Mouse (Mus musculus) stomach, postnatal 0 days (tissue): Measurements from ENCODE around the gene Bcl9l. TPM values are rescaled to one million over a fixed set of nuclear protein-coding genes. Genes with fewer than 3 reads are reported as not detected.

Source experiments
- ATAC-seq: fragments of 200-750 bp; cut with Nextera tagmentation; 2 replicates; pipeline ENCODE4 v1.8.0; 2017; ENCODE audit not compliant: low FRiP score, low TSS enrichment
- DNase-seq: peaks from one replicate; pipeline ENCODE4 v3.0.0-alpha.2; 2016; ENCODE audit warnings: low spot score
- H3K27ac ChIP-seq: fragments of 300-500 bp; sonication (generic); replicated peaks from 2 replicates; pipeline ENCODE4 v1.5.1; 2014; ENCODE audit warnings: mild to moderate bottlenecking, control low read depth
- H3K27me3 ChIP-seq: fragments of 300-500 bp; sonication (generic); 2 replicates; pipeline ENCODE4 v1.6.1; 2014; ENCODE audit warnings: low read length; ENCODE audit not compliant: control insufficient read depth, insufficient read depth
- H3K36me3 ChIP-seq: fragments of 300-500 bp; sonication (generic); 2 replicates; pipeline ENCODE4 v1.6.1; 2014; ENCODE audit warnings: low read length, mixed read lengths; ENCODE audit not compliant: control insufficient read depth, insufficient read depth
- H3K4me1 ChIP-seq: fragments of 300-500 bp; sonication (generic); replicated peaks from 2 replicates; pipeline ENCODE4 v1.6.1; 2014; ENCODE audit warnings: antibody characterized with exemption; ENCODE audit not compliant: control insufficient read depth, insufficient read depth
- H3K4me2 ChIP-seq: fragments of 300-500 bp; sonication (generic); replicated peaks from 2 replicates; pipeline ENCODE4 v1.6.1; 2014; ENCODE audit warnings: low read depth, mild to moderate bottlenecking, control low read depth, moderate library complexity
- H3K4me3 ChIP-seq: fragments of 300-500 bp; sonication (generic); 2 replicates; pipeline ENCODE4 v1.5.1; 2014; ENCODE audit warnings: low read depth, low read length, control low read depth
- H3K9ac ChIP-seq: fragments of 300-500 bp; sonication (generic); 2 replicates; pipeline ENCODE4 v1.6.1; 2014; ENCODE audit warnings: mild to moderate bottlenecking, low read length, control low read depth, mixed read lengths
- H3K9me3 ChIP-seq: fragments of 300-500 bp; sonication (generic); 2 replicates; pipeline ENCODE4 v1.6.1; 2016; ENCODE audit warnings: low read length; ENCODE audit not compliant: control insufficient read depth
- CTCF ChIP-seq: IDR thresholded peaks from 2 replicates; pipeline ENCODE4 v1.5.1; 2016; ENCODE audit warnings: antibody characterized with exemption, low read depth, mild to moderate bottlenecking, moderate library complexity
- EP300 ChIP-seq: optimal IDR thresholded peaks from 2 replicates; pipeline ENCODE3; 2016; ENCODE audit warnings: antibody characterized with exemption
- WGBS: fragments of 180-500 bp; shearing (Covaris S2); extraction: QIAGEN DNeasy Blood & Tissue Kit; methylation state at CpG from one replicate; pipeline ENCODE4 v1.1.7; 2014; 5-methylcytosine and 5-hydroxymethylcytosine counted together
- polyA plus RNA-seq: library from polyadenylated mRNA; unstranded; fragments of >200 nt; fragmentation: Nextera tagmentation; extraction: Ambion mirVana; gene quantifications from 2 replicates; pipeline ENCODE4 v1.2.1, GENCODE M21; 2015

Gene Bcl9l
- polyA plus RNA-seq, 1 experiment from 2014 or later, result 5.2 TPM

- WGBS, result 69% methylated on average over 9 of the region's 9 CpGs
- ATAC-seq (no peak), DNase-seq (no peak)
- Histone ChIP-seq H3K4me1 (peaks cover 25% of the 10 kb centered on the region), H3K27me3 (no peaks in the 10 kb centered on the region), H3K4me3 (no peak overlapping the region), H3K27ac (peak overlapping the region; percentile 45), H3K4me2 (no peak overlapping the region), H3K9ac (no peak overlapping the region), H3K9me3 (no peaks in the 10 kb centered on the region), H3K36me3 (peaks cover 9% of the 10 kb centered on the region)
- TF ChIP-seq CTCF (no peak), EP300 (no peak)
These were observed 29.5 kb downstream of the Bcl9l start for GRCm38 (mm10) chr9:44511935-44512716.

GRCm38 (mm10) chr9:44512717-44513003 lies 30.0 kb downstream of the Bcl9l start:
- no peak for TF ChIP-seq CTCF
- no peak for TF ChIP-seq EP300
- ATAC-seq (no peak), DNase-seq (no peak)
- Histone ChIP-seq H3K27ac (peak overlapping the region; percentile 45), H3K36me3 (peaks cover 5% of the 10 kb centered on the region; the same call in 1 of the 2 replicates), H3K4me2 (no peak overlapping the region), H3K4me1 (peaks cover 25% of the 10 kb centered on the region), H3K9ac (no peak overlapping the region), H3K9me3 (no peaks in the 10 kb centered on the region), H3K27me3 (no peaks in the 10 kb centered on the region), H3K4me3 (no peak overlapping the region)
- 71% methylated on average over 3 of the region's 3 CpGs for WGBS

GRCm38 (mm10) chr9:44513121-44513520 lies 30.5 kb downstream of the Bcl9l start:
- WGBS, result 82% methylated on average over 11 of the region's 11 CpGs
- H3K27ac ChIP-seq, result no peak overlapping the region

DNA sequence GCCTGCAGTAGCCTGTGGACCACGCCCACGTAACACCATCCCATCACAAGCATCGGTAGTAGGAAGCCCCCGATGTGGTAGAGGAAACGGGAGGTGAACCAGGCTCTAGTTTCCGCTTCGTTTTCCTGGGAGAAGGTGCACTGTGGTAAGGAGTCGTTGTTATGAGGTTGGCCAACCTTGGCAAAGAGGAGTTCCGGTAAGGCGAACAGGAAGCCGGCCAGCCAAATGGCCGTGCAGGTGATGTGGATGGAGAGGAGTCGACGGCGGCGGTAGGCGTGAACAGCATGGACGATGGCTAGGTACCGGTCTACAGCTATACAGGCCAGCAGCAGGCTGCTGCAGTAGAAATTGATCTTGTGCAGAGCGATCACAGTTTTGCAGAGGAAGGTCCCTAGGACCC lies 31.0 kb downstream of the Bcl9l start:
- Histone ChIP-seq H3K4me2 (no peak overlapping the region), H3K36me3 (peaks cover 4% of the 10 kb centered on the region; the same call in 1 of the 2 replicates)

More at GRCm38 (mm10) chr9:44513121-44513520, 30.5 kb downstream of the Bcl9l start:
- DNase-seq, result no peak
- Histone ChIP-seq H3K27me3 (no peaks in the 10 kb centered on the region), H3K9ac (no peak overlapping the region), H3K36me3 (peaks cover 4% of the 10 kb centered on the region; the same call in 1 of the 2 replicates), H3K4me1 (peaks cover 25% of the 10 kb centered on the region), H3K4me3 (no peak overlapping the region), H3K4me2 (no peak overlapping the region), H3K9me3 (no peaks in the 10 kb centered on the region)
- no peak for ATAC-seq
- TF ChIP-seq EP300 (no peak), CTCF (no peak)

GRCm38 (mm10) chr9:44514147-44514546 lies 31.5 kb downstream of the Bcl9l start:
- Histone ChIP-seq H3K4me1 (peaks cover 21% of the 10 kb centered on the region), H3K36me3 (peaks cover 1% of the 10 kb centered on the region; the same call in 1 of the 2 replicates), H3K27me3 (no peaks in the 10 kb centered on the region), H3K4me2 (no peak overlapping the region), H3K27ac (no peak overlapping the region), H3K4me3 (no peak overlapping the region), H3K9ac (no peak overlapping the region), H3K9me3 (no peaks in the 10 kb centered on the region)
- no peak for ATAC-seq
- no peak for DNase-seq
- TF ChIP-seq CTCF, result no peak
- TF ChIP-seq EP300, result no peak
- WGBS, result 85% methylated on average over 5 of the region's 5 CpGs

More for the DNA sequence above, 31.0 kb downstream of the Bcl9l start:
- no peak for ATAC-seq
- H3K27ac ChIP-seq, result no peak overlapping the region
- 83% methylated on average over 20 of the region's 20 CpGs for WGBS
- no peaks in the 10 kb centered on the region for H3K27me3 ChIP-seq
- no peak overlapping the region for H3K4me3 ChIP-seq
- H3K4me1 ChIP-seq, result peaks cover 25% of the 10 kb centered on the region
- no peak for TF ChIP-seq EP300
- TF ChIP-seq CTCF, result no peak
- no peaks in the 10 kb centered on the region for H3K9me3 ChIP-seq
- DNase-seq, result no peak
- H3K9ac ChIP-seq, result no peak overlapping the region

GRCm38 (mm10) chr9:44515131-44515751 lies 32.6 kb downstream of the Bcl9l start:
- ATAC-seq, result peak; percentile 94
- H3K27me3 ChIP-seq, result no peaks in the 10 kb centered on the region
- DNase-seq, result peak; percentile 90
- WGBS, result 37% methylated on average over 12 of the region's 12 CpGs
- H3K9me3 ChIP-seq, result no peaks in the 10 kb centered on the region
- no peaks in the 10 kb centered on the region for H3K36me3 ChIP-seq
- H3K27ac ChIP-seq, result peak overlapping the region; percentile 65; the same call in 1 of the 2 replicates
- H3K4me3 ChIP-seq, result no peak overlapping the region
- H3K4me1 ChIP-seq, result peaks cover 16% of the 10 kb centered on the region
- no peak for TF ChIP-seq CTCF
- no peak for TF ChIP-seq EP300
- H3K4me2 ChIP-seq, result 0 out of 2 replicates have a peak overlapping the region, but pooled peaks have one; percentile 25
- H3K9ac ChIP-seq, result no peak overlapping the region
